Mouse (Mus musculus) adrenal gland, adult 8-10 months (tissue): ENCODE data around the gene Hint3. TPM values are rescaled to one million over a fixed set of nuclear protein-coding genes. Genes with fewer than 3 reads are reported as not detected.
"Not testable (repeated sequence)": the region's sequence is repeated elsewhere in the genome, so short reads cannot be mapped to it uniquely, and the experiment has no call there.

ENCODE experiments used
- DNase-seq: peaks from one replicate; pipeline ENCODE4 v3.0.0; 2022
- total RNA-seq, 4 experiments: library from RNA; stranded (reverse); gene quantifications; 2 replicates each; pipeline ENCODE4 v1.2.4; 2022

Gene Hint3
- total RNA-seq = 10 to 100 TPM; 42.0 to 61.2 (median 52.4) TPM

DNA sequence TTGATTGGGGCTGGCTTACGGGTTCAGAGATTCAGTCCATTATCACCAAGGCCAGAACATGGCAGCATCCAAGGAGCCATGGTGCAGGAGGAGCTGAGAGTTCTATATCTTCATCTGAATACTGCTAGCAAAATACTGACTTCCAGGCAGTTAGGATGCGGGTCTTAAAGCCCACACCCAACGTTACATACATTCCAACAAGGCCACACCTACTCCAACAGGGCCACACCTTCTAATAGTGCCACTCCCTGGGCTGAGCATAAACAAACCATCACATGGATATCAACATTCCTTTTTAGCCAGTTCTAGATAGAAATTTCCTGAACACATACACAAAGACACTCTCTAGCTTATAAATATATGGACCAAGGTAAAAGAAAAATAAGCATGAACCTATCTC lies at the start of gene Hint3:
Gene Hint3 (minus strand): TSS at position 120 of the 400 bp plus-strand sequence.
- DNase-seq = no peak

DNA sequence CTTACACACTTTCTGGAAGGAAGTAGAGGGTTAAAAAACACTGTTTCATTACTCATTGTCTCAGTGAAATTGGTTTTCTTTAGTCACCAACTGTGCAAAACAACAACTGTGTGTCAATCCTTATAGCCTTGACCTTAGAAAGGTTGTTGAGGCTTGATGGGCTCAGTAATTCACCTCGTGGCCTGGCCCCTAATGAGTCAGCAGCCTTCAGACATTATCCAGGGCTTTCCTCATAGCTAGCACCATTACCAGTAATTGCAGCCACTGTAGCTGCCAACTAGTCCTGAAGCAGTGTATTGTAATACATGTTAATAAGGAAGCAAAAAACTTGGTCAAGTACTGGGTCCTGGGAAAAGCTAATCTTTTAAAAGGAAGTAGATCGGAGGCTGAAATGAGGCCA lies 48.6 kb upstream of the Hint3 start:
- DNase-seq = peak; percentile 74

DNA sequence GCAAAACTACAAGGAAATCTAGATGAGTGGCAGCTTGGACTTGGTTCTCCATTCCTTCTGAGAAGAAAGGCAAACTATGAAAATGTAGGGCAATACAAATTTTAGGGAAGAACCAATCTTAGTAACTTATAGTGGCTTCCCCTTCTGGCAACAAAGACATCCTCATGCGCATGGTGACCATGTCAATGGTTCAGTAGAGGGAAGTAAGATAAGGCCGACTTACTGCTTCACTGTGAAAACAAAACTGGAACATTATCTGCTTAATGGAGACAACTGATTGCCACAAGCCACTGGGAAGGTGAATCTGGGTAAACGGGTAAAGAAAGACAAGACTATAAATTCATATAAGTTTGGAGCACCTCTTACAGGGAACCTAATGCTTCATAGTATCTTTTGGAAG lies 45.4 kb upstream of the Hint3 start:
- no peak for DNase-seq

DNA sequence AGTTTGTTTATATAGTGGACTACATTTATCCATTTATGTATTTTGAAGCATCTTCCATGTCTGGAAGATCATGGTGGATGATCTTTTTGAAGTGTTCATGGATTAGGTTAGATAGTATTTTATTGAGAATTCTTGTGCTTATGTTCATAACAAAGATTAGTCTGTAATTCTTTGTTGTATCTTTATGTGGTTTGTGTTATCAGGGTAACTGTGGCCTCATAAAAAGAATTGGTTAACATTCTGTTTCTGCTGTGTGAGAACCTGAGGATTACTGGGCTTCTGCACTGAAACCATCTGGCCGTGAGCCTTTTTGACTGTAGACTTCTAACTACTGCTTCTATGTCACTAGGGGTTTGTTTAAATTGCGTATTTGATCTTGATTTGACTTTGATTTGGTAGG lies 37.1 kb upstream of the Hint3 start:
- no peak for DNase-seq

DNA sequence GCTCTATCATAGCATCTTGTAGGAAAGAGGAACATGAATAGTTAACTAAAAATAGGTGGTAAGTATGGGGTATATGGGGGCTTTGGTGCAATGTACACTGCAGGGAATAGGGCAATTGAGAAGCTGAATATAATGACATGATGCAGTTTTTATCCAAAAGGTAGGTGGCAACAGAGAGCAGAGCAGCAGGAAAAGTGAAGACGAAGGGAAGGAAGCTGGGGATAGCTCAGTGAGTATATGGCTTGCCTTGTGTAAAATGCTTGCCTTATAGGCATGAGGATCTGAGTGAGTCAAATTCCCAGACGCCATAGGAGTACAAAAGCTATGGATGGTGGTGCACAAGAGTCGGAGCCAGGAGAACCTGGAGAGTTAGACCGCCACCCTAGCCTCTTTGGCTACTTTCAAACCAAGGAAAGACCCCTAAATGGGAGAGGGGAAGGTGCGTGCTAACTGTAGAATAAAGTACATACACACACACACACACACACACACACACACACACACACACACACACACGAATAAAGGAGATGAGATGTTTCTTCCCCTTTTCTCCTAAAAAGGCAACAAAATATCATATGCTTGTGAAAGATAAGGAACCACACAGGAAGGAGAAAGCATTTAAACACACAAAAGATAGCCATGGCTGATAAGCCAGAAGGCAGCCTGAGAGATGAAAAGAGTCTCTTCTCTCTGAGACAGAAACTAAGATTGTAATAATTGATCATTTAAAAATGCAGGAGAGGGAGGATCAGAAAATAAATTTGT lies 31.3 kb upstream of the Hint3 start:
- no peak for DNase-seq

DNA sequence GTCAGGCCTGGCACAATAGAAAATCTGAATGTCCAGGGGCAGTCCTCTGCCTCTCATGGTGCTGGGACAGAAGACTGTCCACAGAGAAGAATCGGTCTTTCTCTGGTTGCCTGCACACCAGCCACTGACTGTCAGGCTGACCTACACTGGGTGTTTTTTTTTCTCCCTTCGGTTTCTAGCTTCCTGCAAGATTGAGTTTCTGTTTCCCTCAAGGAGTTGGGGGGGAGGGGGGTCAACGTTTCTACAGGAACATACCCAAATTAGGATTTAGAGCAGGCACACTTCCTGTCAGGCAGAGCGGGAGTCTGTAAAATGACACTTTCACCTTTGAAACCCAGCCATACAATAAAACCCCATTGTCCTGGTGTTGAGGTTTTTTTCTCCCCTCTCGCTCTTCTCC lies 26.2 kb upstream of the Hint3 start:
- DNase-seq = no peak

DNA sequence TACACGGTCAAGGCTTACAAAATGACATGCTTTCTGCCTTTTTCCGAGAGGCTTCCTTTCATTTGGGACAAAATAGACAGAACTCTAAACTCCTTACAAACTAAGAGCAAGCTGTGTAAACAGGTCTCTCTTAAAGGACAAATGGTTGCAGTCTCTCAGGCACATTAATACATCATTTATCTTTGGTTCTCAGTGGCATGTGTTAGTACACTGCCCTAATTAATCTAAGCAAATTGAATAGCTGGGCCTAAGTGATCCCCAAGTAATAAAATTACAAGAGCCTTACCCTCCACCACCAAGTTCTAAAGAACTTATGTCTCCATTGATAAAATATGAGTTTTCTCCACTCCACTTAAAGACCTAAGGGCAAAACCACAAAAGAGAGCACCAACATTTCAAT lies 18.2 kb upstream of the Hint3 start:
- DNase-seq = no peak

DNA sequence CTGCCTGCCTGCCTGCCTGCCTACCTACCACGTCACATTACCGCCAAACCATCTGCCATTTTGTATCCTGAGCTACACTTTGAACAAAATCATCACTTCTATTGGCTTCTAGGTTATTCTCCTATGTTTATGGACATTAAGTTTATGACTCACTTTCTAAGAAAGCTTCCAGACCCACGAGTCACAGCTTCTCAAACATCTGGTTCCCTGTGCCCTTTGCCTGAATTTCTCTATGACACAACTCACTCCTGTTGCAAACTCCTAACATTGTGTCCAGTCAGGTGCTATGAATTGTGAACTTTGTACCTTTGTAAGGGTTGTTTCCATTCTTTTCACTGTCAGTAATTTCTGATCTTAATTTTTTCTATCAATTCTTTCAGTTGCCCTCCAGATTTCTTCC lies 8.8 kb upstream of the Hint3 start:
- DNase-seq = no peak

DNA sequence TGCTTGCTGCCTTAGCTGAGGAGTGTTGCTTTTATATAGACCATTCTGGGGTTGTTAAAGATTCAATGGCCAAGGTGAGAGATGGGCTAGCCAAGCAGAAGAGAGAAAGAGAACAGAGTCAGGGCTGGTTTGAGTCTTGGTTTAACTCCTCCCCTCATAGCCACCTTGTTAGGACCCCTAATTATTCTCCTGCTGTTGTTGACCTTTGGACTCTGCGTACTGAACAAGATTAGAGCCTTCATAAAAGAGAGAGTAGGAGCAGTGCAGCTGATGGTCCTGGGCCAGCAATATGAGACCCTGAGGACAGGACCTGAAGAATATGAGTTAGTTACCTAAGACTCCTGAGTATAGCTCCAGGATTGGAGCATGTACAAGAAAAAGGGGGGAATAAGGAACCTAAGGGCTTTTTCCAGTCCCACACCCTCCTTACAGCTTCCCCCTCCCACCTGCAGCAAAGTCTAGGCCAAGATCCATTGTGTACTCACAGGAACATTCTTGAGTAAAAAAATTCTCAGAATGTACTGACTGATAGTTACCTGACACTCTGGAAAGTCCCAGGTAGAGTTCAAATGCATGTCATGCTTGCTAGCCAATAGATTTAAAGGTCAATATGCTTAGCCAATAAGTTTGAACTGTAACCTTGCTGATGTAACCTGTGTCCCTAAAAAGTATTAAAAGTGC lies 7.2 kb upstream of the Hint3 start:
- not testable (repeated sequence) for DNase-seq

DNA sequence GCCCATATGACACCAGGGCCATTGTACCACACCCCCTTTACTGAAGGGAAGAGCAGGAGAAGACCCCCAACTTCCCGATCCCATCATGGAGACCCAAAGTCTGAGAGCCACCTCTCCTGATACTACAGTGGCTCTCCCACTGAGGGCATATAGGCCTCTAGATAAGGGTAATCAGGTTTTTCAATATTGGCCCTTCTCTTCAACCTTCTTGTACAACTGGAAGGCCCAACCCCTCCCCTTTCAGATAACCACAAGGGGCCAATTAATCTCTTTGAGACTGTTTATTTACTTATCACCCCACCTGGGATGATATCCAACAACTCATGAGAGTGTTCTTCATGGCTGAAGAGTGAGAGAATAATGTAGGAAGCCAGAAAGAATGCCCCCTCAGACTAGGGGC lies 3.3 kb upstream of the Hint3 start:
- DNase-seq = no peak

DNA sequence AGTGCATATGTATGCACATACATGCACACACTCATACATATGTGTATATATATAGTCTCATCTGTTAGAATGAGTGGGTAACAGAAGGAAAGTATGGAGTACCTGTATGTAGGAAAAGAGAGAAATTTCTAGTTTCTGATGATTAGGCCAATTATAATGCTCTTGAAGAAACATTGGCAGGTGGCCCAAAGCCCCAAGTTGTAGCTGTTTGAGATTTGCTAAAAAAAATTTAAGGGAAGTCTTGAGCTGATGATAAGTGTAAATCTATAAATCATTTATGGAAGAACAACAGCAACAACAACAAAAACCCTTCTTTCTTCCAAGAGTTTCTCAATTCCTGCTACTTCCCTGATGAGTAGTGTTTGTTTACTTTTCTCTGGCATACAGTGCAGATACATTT lies 545 bp upstream of the Hint3 start:
- DNase-seq = no peak

DNA sequence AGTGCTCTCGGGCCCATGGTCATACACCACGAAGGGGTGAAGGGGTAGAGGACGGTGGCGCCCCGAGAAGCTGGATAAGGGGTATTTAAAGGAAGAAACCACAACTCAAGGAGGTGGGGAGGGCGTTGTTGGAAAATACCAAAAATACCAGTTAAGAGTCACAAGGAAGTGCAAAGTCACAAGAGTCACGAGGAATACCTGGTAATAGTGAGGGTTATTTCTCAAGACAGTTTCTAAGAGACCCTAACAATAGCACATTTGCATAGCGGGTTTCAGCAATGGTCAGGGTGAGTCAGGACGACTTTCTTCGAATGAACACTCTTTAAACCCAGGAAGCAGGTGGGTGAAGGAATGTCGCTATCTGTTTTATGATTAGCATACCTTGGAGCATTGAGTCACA lies 988 bp downstream of the Hint3 start:
- DNase-seq = not testable (repeated sequence)

DNA sequence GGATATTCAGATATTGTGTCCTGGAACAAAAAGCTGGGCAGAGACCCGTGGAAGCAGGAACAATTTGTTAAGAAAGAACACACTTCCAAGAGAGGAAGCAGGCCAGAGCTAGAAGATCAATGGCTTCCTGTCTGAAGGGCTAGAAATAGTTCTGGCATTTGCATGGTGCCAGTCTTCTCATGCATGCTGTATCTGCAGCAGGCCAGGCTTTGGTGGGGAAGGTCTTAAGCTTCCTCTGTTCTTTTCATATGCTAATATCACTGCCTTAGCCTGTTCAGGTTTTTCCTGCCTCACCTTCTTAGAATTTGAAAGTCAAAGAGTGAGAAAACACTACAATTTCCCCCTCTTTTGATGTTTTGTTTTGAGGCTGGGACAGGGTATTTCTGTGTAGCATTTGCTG lies 1.9 kb downstream of the Hint3 start:
- no peak for DNase-seq

DNA sequence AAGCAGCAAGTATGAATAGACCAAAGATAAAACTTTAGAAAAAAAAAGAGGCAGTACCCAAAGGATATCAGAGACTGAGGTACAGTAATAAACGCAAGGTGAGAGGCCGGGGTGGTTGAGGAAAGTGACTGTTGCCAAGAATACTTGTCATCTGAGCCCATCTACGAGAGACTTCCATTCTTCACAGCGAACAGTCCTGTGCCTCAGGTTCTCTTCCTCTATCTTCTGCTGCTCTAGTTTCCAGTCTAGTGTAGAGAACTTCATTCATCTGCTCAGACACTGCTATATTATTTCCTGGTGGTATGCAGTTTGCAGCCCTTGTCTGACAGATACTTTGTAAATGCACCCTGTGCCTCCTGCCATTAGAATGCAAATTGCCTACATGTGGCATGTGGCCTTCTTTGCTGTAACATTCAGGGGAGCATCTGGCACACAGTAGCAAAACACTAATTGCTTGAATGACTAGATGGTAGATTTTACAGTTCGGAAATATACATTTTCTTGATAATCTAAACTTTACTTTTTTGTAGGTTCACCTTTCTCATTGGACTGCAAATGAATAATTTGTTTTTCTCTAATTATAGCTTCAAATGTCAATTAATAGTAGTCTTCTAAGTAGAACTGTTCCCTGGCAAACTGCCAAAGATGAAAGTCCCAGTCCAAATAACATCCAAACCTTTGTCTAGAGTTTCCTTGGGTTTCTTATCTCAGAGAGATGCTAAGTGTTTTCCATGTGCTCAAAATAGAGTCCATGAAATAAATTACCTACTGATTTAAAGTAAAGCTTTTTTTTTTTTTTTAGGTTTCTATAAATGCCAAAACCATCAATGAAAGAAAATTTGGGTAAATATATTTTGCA lies 5.0 kb downstream of the Hint3 start:
- no peak for DNase-seq

DNA sequence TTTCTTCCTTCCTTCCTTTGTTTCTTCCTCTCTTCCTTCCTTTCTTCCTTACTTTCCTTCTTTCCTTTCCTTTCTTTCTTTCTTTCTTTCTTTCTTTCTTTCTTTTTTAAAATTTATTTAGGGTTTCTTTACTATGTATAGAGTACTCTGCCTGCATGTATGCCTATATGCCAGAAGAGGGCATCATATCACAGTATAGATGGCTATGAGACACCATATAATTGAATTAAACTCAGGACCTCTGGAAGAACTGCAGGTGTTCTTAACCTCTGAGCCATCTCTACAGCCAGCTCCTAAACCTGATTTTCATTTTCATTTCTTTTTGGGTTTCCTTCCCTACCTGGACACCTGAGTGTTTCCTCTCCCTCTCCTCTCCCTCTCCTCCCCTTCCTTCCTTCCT lies 6.5 kb downstream of the Hint3 start:
- no peak for DNase-seq

DNA sequence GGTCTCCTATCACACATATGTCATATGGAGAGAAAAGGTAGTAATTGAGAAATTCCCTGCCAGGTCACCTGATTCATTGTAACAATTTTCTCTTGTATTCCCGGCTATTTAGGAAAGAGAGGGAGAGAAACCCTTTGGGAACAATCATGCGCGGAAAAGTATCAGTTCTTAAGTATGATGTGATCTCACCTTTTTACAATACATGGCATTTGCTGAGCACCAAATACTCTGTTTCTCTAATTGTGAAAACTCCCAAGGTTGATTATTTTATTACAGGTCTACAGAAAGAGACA lies 10.6 kb downstream of the Hint3 start:
- DNase-seq = no peak

DNA sequence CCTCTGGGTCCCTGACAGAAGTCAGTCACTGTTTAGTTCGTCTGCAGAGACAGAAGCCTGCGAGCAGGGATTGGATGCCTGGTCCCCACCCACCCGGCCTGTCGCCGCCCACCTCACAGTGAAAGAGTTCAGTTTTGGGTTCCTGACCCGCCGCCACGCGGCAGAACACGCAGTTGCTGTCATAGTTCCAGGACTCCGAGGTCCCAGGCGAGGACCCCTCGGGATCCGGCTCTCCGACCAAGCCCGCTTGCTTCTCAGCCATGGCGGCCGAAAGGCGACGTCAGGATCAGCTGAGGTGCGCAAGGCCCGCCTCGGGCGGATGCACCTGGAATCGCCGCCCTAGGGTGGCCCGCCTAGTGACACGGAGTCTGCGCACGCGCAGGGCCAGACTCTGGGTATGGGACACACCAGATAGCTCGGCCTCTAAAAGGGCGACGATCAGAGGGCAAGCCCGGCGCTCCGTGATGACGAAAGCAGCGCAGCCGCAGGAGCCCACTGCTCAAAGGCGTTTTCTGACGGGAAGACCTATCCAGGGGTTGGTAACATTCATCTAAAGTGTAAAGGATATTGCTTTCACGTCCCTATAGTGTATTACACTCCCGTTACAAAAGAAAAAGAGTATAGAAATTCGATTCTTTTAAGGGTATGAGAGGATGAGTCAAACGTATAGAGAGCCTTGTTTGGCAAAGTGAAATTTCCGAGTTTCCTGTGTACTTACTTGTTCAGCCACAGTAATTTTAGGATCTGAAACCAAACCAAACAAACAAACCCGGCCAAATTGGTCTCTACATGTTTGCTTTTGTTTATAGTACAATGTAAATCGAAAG lies 11.1 kb downstream of the Hint3 start:
- peak; percentile 99 for DNase-seq

DNA sequence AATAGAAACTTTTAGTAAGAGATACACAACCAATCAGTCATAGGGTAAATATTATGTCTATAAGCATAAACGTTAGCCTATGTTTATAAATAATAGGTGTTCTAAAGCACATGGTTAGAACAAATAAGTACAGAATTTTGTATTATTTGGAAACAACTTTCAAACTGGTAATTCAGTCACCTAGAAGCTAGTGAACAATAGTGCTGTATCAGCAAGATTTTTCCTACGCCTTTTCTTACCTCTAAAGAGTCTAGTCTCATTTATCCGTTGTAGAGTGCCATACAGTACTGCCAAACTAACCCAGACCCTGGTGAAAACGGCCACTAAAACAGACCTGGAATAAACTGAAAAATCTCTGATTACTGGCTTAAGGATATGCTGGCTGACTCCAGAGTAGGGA lies 16.4 kb downstream of the Hint3 start:
- DNase-seq = no peak

DNA sequence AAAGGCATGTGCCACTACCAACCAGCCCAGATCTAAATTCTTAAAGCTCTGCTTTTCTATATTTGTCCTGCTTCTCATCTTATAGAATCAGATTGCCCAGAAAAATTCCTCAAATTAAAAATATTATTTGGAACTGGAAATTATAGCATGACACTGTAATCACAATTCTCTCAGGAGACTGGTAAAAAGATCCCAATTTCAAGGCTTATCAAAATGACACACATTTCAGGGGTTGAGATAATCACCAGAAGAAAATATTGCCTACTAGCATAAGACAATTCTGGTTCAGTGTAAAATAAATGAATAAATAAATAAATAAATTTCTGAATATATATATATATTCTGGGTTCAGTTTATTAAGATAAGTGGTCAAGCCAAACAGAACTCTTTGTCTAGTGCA lies 19.8 kb downstream of the Hint3 start:
- no peak for DNase-seq

DNA sequence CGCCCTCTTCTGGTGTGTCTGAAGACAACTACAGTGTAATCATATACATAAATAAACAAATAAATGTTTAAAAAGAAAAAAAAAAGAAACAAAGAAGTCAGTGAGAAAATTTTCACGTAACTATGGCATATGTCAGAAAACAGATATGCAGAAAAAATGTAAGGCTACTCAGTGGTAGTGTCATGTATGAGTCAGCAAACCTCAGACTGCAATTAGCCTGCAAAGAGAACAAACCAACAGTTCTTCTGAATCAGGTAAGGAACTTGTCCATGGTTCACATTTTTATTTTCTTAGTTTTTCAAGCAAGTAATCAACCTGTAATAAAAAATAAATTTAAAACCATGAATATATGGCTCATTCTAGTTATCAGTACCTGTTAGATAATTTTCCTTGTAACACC lies 21.3 kb downstream of the Hint3 start:
- no peak for DNase-seq

DNA sequence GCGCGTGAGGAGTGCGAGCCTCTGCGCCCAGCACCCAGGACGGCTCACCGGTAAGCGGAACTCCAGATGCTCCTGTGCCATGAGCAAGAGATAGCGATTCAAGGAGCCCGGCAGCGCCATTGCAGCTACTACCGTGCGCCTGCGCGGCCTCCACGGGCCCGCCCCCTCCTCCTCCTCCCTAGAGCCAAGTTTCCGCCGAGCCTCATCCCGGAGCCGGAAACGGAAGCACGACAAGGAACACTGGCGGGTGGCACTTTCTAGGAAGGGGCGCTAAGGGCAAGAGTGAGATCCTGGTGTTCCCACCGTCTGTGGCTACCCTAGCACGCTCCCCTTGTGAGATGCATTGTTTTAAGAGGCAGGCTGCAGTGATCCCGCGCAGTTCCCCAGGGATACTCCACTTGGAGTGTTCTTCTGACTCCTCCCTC lies 28.9 kb downstream of the Hint3 start, which contains the start of gene Trmt11:
Gene Trmt11 (minus strand): TSS at position 208 of the 425 bp plus-strand sequence.
- DNase-seq = peak; percentile 88

DNA sequence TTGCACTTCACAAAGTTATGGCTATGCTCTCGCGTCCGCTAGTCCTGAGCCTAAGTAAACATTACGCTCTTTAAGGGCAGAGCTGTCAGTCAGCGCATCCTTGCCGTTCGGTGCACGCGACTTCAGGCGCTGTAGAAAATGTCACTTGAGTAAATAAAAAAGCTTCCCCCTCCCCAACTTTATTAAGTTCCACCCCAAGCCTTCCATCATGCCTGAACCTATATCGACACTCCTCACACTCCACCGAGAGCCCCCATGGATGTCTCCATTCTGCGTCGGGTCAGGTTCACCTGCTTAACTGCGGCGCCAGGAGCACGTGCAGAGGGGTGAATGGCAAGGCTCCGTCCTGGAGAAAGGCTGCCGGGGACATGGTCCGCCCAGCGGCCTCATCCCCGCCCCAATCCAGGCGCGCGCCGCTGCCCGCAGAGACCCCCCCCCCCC lies 29.3 kb downstream of the Hint3 start:
- peak; percentile 21 for DNase-seq
